Mouse (Mus musculus) liver, embryonic 16.5 days (tissue): ENCODE measurements around the gene Asf1a. TPM values are rescaled to one million over a fixed set of nuclear protein-coding genes. Genes with fewer than 3 reads are reported as not detected.
A peak's percentile ranks its signal among the peaks of the same experiment; 100 is the strongest.

ENCODE experiments used
- ATAC-seq: fragments of 200-750 bp; cut with Nextera tagmentation; 2 replicates; pipeline ENCODE4 v1.8.0; 2017; ENCODE audit warnings: low read depth, mild to moderate bottlenecking, moderate number of reproducible peaks, moderate library complexity
- H3K27ac ChIP-seq: fragments of 300-500 bp; sonication (generic); 2 replicates; pipeline ENCODE4 v1.5.1; 2014; ENCODE audit warnings: mild to moderate bottlenecking, low read length
- H3K27me3 ChIP-seq: fragments of 300-500 bp; sonication (generic); 2 replicates; pipeline ENCODE4 v1.6.1; 2014; ENCODE audit warnings: low read depth, low read length, mixed read lengths; ENCODE audit not compliant: control insufficient read depth, insufficient read depth
- H3K36me3 ChIP-seq: fragments of 300-500 bp; sonication (generic); 2 replicates; pipeline ENCODE4 v1.6.1; 2014; ENCODE audit warnings: mild to moderate bottlenecking; ENCODE audit not compliant: control insufficient read depth, insufficient read depth
- H3K4me1 ChIP-seq: fragments of 300-500 bp; sonication (generic); 2 replicates; pipeline ENCODE4 v1.6.1; 2014; ENCODE audit warnings: low read depth, low read length, mixed read lengths; ENCODE audit not compliant: control insufficient read depth
- H3K4me2 ChIP-seq: fragments of 300-500 bp; sonication (generic); 2 replicates; pipeline ENCODE4 v1.6.1; 2014; ENCODE audit warnings: low read depth, low read length, mixed read lengths
- H3K4me3 ChIP-seq: fragments of 300-500 bp; sonication (generic); 2 replicates; pipeline ENCODE4 v1.5.1; 2014; ENCODE audit warnings: low read depth, mild to moderate bottlenecking, low read length
- H3K9ac ChIP-seq: fragments of 300-500 bp; sonication (generic); 2 replicates; pipeline ENCODE4 v1.6.1; 2014; ENCODE audit warnings: low read depth, low read length
- H3K9me3 ChIP-seq: fragments of 300-500 bp; sonication (generic); replicated peaks from 2 replicates; pipeline ENCODE4 v1.6.1; 2016; ENCODE audit warnings: low read length; ENCODE audit not compliant: control insufficient read depth
- WGBS: fragments of 180-500 bp; shearing (Covaris S2); extraction: QIAGEN DNeasy Blood & Tissue Kit; methylation state at CpG from one replicate; pipeline ENCODE4 v1.1.7; 2014; ENCODE audit not compliant: insufficient replicate concordance; 5-methylcytosine and 5-hydroxymethylcytosine counted together
- polyA plus RNA-seq: library from polyadenylated mRNA; unstranded; fragments of >200 nt; fragmentation: Nextera tagmentation; extraction: Ambion mirVana; gene quantifications from 2 replicates; pipeline ENCODE4 v1.2.1, GENCODE M21; 2015

The Asf1a gene
- polyA plus RNA-seq, 1 experiment from 2014 or later: 55.4 TPM

DNA sequence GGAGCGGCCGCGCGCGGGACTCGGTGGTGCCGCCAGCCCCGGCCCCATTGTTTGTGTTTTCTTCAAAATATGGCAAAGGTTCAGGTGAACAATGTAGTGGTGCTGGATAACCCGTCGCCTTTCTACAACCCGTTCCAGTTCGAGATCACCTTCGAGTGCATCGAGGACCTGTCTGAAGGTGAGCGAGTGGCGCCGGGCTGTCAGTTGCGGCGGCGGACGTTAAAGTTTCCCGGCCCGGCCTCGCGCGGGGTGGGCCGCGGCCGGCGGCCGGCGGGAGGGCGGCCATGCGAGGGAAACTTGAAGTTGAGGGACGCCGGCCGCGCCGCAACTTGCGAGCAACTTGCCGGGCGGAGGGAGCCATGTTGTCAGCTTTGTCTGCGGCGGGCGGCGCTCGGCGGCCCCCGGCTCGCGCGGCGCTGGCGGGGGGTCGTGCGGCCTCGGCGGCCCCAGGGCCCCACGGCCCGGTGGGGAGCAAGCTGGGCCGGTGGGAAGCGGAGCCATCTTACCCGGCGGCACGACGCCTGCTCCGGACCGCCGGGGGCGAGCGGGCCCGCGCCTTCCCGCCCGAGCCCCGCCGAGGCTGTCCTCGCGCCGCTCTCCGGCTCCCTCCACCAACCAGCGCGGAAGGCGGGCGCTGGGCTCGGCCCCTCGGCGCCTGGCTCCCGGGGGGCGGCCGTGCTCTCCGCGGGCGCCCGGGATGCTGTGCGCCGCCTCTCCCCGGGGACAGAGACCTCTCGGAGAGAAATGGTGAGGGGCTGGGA lies 744 bp downstream of the Asf1a start:
- Histone ChIP-seq H3K9ac (peak overlapping the region; percentile 96), H3K4me3 (peak overlapping the region; percentile 97), H3K4me1 (peaks cover 17% of the 10 kb centered on the region), H3K9me3 (no peaks in the 10 kb centered on the region), H3K36me3 (peaks cover 9% of the 10 kb centered on the region), H3K27me3 (no peaks in the 10 kb centered on the region), H3K27ac (peak overlapping the region; percentile 98), H3K4me2 (peak overlapping the region; percentile 95)
- ATAC-seq: peak; percentile 31
- WGBS: under 1% methylated on average over 94 of the region's 99 CpGs

DNA sequence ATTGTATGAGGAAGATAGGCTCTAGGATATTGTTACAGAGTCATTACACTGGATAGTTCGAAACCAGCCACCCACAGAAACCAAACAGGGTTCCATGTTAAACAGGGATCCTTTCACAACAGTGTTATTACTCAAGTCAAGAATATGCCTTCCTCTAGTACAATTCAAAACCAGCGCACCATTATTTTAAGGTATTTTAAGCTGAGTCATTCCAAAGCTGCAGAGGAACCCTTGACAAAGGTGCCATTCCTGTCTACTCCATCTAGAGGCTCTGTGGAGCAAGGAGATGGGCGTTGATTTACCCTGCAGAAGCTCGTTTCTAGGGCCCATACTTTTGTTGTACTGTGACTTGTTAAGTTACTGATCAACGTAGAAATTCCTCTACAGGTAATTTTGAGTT lies 2.3 kb downstream of the Asf1a start:
- H3K36me3 ChIP-seq: peaks cover 20% of the 10 kb centered on the region
- no peak for ATAC-seq
- peak overlapping the region; percentile 34; the same call in 1 of the 2 replicates for H3K9ac ChIP-seq
- H3K4me1 ChIP-seq: peaks cover 17% of the 10 kb centered on the region
- H3K27ac ChIP-seq: 0 out of 2 replicates have a peak overlapping the region, but pooled peaks have one; percentile 45
- H3K27me3 ChIP-seq: no peaks in the 10 kb centered on the region
- no peaks in the 10 kb centered on the region for H3K9me3 ChIP-seq
- peak overlapping the region; percentile 53 for H3K4me3 ChIP-seq
- WGBS: 26% methylated on average over 5 of the region's 5 CpGs
- peak overlapping the region; percentile 66 for H3K4me2 ChIP-seq

DNA sequence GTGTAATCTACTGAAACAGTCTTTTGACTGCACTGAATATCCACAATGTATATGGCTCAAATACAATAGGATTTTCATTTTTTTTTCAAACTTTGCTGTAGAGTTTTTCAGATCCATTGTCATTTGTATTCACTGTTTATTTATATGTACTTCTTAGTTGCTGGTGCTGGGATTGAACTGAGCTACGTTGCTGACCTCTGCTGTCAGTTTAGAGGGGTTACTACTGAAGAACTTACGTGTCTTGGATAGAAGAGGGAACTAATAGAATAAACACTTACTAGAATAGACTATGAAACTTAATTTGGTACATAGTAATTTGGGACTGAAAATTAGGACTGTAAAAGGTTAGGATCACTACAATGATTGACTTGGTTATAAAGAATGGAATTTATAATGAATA lies 8.8 kb downstream of the Asf1a start:
- Histone ChIP-seq H3K4me2 (no peak overlapping the region), H3K9ac (no peak overlapping the region), H3K4me3 (no peak overlapping the region), H3K9me3 (no peaks in the 10 kb centered on the region), H3K36me3 (peaks cover 50% of the 10 kb centered on the region), H3K4me1 (no peaks in the 10 kb centered on the region; the same call in 1 of the 2 replicates), H3K27me3 (no peaks in the 10 kb centered on the region), H3K27ac (no peak overlapping the region)
- WGBS: 72% methylated on average over 2 of the region's 2 CpGs
- no peak for ATAC-seq

DNA sequence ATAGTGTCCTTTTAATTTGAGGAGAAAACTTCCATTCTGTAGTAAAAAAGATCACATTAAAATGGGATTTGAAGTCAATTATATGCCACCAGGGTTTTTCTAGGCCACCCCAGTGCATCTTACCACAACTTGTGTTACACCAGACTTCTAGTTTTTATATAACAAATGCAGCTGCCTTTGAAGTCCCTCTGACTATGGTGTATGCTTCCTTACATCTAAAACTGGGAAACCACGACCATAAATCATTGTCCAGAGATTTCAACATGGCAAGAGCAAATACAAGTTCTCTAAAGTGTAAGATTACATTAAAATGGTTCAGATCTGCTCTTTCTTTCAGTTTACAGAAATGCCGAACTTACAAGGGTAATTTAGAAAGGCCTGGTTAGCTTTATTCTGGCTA lies 11.7 kb downstream of the Asf1a start:
- 63% methylated on average over 2 of the region's 2 CpGs for WGBS
- no peak for ATAC-seq
- Histone ChIP-seq H3K36me3 (peaks cover 43% of the 10 kb centered on the region), H3K4me1 (no peaks in the 10 kb centered on the region), H3K27ac (no peak overlapping the region), H3K9ac (no peak overlapping the region), H3K4me2 (no peak overlapping the region), H3K27me3 (no peaks in the 10 kb centered on the region), H3K9me3 (no peaks in the 10 kb centered on the region), H3K4me3 (no peak overlapping the region)

DNA sequence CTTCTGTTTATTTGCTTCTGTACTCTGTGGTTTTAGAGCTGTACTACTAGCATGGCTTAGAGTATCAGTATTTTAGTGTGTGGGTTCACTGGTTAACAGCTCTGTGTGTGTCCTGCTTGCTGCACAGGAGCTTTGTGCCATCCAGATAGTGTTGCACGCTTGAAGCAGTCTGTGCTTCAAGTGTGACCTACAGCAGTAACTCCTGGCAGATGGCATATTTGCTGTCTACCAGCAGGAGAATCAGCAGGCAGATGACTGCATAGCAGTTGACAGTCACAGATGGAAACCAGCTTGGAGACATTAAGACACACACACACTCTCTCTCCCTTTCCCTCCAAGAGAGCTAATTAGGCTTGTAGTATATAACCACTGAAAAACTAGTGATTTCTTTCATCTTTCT lies 15.6 kb downstream of the Asf1a start:
- H3K27me3 ChIP-seq: no peaks in the 10 kb centered on the region
- no peak overlapping the region for H3K27ac ChIP-seq
- WGBS: 75% methylated on average over 1 of the region's 1 CpGs
- no peak overlapping the region for H3K9ac ChIP-seq
- no peak overlapping the region for H3K4me2 ChIP-seq
- no peak overlapping the region for H3K4me3 ChIP-seq
- H3K9me3 ChIP-seq: no peaks in the 10 kb centered on the region
- ATAC-seq: no peak
- H3K36me3 ChIP-seq: peaks cover 32% of the 10 kb centered on the region
- no peaks in the 10 kb centered on the region for H3K4me1 ChIP-seq

DNA sequence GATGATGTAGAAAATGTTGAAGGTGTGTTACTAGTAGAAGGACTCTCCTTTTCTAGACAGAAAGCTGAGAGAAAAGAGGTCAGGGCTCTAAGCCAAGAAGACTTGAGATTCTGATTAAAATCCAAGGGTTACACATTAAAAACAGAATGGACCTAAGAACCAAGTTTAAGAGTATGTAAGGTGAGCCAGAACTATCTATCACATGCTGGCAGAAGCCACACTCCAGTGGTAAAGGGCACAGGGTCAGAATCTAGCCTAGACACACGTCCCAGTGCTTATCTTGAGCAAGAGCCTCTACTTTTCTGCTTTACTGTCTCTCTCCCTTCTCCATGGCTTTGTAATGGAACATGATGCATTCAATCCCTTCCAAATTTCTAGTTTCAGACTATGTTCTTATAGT lies 17.4 kb downstream of the Asf1a start:
- H3K4me3 ChIP-seq: no peak overlapping the region
- no peak overlapping the region for H3K9ac ChIP-seq
- 37% methylated on average over 1 of the region's 1 CpGs for WGBS
- peaks cover 23% of the 10 kb centered on the region for H3K36me3 ChIP-seq
- no peaks in the 10 kb centered on the region for H3K4me1 ChIP-seq
- no peaks in the 10 kb centered on the region for H3K27me3 ChIP-seq
- H3K4me2 ChIP-seq: no peak overlapping the region
- H3K27ac ChIP-seq: no peak overlapping the region
- H3K9me3 ChIP-seq: no peaks in the 10 kb centered on the region
- ATAC-seq: no peak

DNA sequence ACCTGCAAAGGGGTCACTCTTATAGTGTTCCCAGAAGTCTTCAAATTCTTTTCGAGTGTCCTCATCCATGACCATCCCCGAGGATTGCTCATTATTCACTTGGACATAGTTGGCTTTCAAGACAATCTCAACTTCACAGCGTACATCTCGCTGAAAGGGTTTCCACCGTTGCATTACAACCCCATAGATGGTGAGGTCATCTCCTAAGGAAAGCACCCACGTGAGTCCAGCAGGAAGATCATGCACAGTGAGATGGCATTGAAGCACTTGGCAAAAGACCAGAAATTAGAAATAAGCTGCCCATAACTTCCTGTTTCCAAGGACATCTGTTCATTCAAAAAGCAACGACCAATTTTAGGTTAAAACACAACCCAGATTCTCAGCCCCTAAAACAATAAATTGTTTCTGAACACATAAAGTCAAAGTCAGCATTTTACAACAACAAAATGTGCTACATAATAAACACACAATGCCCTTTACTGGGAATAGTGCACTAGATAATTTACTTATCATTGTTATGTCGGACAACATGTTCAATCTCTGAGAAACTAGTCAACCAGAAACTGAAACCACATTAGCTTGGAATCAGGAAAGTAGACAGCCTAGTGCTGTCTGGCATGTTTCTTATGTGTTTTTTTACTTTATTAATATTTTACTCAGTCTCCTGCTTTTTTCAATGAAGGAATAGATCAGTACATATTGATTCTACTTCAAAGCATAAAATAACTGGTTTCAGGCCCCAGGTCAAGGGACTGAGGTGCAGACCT lies 19.5 kb downstream of the Asf1a start:
- Histone ChIP-seq H3K4me1 (no peaks in the 10 kb centered on the region), H3K4me2 (no peak overlapping the region), H3K4me3 (no peak overlapping the region), H3K27ac (no peak overlapping the region), H3K9ac (no peak overlapping the region), H3K9me3 (no peaks in the 10 kb centered on the region), H3K36me3 (peaks cover 16% of the 10 kb centered on the region), H3K27me3 (no peaks in the 10 kb centered on the region)
- ATAC-seq: no peak
- 69% methylated on average over 8 of the region's 8 CpGs for WGBS

DNA sequence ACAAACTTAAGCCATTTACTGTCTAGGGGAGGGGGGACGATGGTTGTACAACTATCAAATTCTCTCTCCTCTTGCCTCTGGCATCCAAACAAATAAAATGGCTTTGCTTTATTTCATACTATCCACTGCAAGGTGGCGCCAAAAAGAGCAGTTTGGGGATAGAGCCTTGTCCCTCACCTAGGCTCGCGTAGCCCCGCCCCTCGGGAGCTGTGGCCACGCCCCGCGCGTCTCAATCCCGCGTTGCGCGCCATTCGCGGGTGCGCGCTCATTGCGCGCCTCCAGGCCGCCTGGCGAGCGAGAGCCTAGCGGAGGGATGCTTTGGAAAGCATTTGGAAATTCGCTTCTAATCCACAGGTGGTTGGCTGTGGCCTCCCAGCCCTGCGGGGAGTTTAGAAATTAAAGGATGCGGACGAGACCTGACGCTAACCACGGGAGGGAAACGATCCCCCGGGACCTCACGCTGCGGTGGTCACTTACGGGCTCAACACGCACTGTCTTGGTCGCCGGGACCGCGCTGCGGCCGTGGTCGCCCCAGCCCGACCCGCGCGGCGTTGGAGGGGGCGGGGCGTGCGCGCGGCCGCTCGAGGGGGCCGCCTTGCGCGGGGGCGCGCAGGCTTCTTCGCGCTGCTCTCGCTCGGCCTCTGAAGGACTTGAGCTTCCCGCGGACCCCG lies 32.8 kb downstream of the Asf1a start:
- WGBS: under 1% methylated on average over 65 of the region's 67 CpGs
- H3K4me1 ChIP-seq: peaks cover 7% of the 10 kb centered on the region
- H3K9me3 ChIP-seq: no peaks in the 10 kb centered on the region
- H3K4me3 ChIP-seq: peak overlapping the region; percentile 88
- H3K9ac ChIP-seq: peak overlapping the region; percentile 75
- peak overlapping the region; percentile 87 for H3K27ac ChIP-seq
- peak overlapping the region; percentile 64 for H3K4me2 ChIP-seq
- H3K36me3 ChIP-seq: peaks cover 5% of the 10 kb centered on the region; the same call in 1 of the 2 replicates
- no peaks in the 10 kb centered on the region for H3K27me3 ChIP-seq
- peak; percentile 79 for ATAC-seq
